Comparison of ENCODE assay signal across 8 mouse cellular contexts in the genomic region with DNA sequence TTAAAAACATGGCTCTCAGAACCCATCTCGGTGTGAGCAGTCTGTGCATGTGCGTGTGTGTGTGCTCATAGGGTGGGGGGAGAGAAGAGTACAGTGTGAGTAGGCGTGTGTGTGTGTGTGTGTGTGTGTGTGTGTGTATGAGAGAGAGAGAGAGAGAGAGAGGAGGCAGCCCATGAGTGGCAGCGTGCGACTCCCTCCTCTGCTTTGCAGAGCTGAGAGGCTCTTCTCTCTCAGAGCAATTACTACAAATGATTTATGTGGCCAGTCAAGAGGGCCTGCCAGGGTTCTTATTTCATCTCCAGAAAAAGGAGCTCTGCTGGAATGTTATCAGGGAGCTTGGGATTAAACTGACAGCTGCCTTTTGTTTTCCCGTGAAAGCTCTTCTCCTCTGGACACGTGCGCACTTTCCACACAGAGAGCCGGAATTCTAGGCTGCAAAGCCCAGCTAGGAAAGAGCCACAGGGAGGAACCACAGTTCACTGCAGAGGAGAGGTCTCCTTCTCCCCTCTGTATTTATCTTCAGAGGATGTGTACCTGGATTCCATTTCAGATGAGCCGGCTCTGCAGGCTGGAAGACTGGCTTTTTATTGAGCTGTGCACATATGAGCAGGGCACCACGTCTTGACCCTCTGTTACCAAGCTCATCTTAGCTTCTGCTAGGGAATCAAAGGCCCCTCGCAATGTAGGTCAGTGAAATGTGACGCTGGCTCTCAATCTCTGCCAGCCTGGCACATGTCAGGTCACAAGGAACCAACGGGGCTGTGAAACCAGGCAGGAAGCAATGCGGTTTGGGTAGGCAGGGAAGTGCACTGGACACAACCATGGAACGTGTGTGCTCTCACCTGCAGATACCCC.
A peak's percentile ranks its signal among the peaks of the same experiment; 100 is the strongest.
DNase-seq lines count a peak whose midpoint lies in the region; ATAC-seq lines count a peak whose summit lies in the region.

No protein-coding gene starts in this region.

- H3K9me3 ChIP-seq in heart, embryonic 13.5 days, result no peaks in the 10 kb centered on the region
- no peaks in the 10 kb centered on the region for H3K9me3 ChIP-seq in limb, embryonic 12.5 days

- peak; percentile 22 for DNase-seq in kidney, adult 9 months
- DNase-seq in kidney, adult 18-20 months, result no peak
- peak; percentile 71 for DNase-seq in embryo, embryonic 11 days
- peak; percentile 70 for DNase-seq in retina, embryonic 14.5 days (ENCODE audit: low spot score)
- DNase-seq in urinary bladder, postnatal 4 days (ENCODE audit: low spot score in 2 of 2), result no peak

- no peaks in the 10 kb centered on the region for H3K36me3 ChIP-seq in heart, embryonic 13.5 days
- no peaks in the 10 kb centered on the region for H3K36me3 ChIP-seq in limb, embryonic 12.5 days

- peak overlapping the region; percentile 65 for H3K9ac ChIP-seq in heart, embryonic 13.5 days
- no peak overlapping the region for H3K9ac ChIP-seq in limb, embryonic 12.5 days (replicated peaks)

- WGBS in heart, embryonic 13.5 days, result 28% methylated on average over 16 of the region's 16 CpGs
- 12% methylated on average over 16 of the region's 16 CpGs for WGBS in limb, embryonic 12.5 days

- H3K27me3 ChIP-seq in heart, embryonic 13.5 days (replicated peaks), result no peaks in the 10 kb centered on the region
- no peaks in the 10 kb centered on the region for H3K27me3 ChIP-seq in limb, embryonic 12.5 days

- H3K4me3 ChIP-seq in heart, embryonic 13.5 days, result no peak overlapping the region; the same call in 1 of the 2 replicates
- no peak overlapping the region for H3K4me3 ChIP-seq in limb, embryonic 12.5 days (replicated peaks)

- ATAC-seq in heart, embryonic 13.5 days (ENCODE audit: extremely low read depth, insufficient number of reproducible peaks, low FRiP score, low TSS enrichment), result peak; percentile 53; the same call in 1 of the 2 replicates
- ATAC-seq in limb, embryonic 12.5 days (ENCODE audit: insufficient number of reproducible peaks, insufficient read depth, low FRiP score, low TSS enrichment, low read depth), result peak; percentile 66; the same call in 1 of the 2 replicates
- ATAC-seq in CD4-positive, CD25-positive, alpha-beta regulatory T cell, adult 4 months, result no peak

- peak overlapping the region; percentile 45 for H3K27ac ChIP-seq in heart, embryonic 13.5 days (replicated peaks)
- peak overlapping the region; percentile 53; the same call in 1 of the 2 replicates for H3K27ac ChIP-seq in limb, embryonic 12.5 days

- H3K4me1 ChIP-seq in heart, embryonic 13.5 days, result peaks cover 22% of the 10 kb centered on the region
- peaks cover 25% of the 10 kb centered on the region for H3K4me1 ChIP-seq in limb, embryonic 12.5 days (replicated peaks)

- H3K4me2 ChIP-seq in heart, embryonic 13.5 days, result peak overlapping the region; percentile 48
- peak overlapping the region; percentile 34 for H3K4me2 ChIP-seq in limb, embryonic 12.5 days

Comparison
In these comparisons a context has a peak if more than half of its experiments do, and no peak if none do; other contexts are left out.
1. DNase-seq: peak in kidney, adult 9 months (single experiment), embryo, embryonic 11 days (single experiment) and retina, embryonic 14.5 days (single experiment); none in kidney, adult 18-20 months (single experiment) and urinary bladder, postnatal 4 days (0 of 2).